Comparison of ENCODE assay signal across 8 mouse cellular contexts in genomic region chr5:136919546-136920301, GRCm38 (mm10). TPM values are rescaled to one million over a fixed set of nuclear protein-coding genes. Genes with fewer than 3 reads are reported as not detected.
DNase-seq lines count a peak whose midpoint lies in the region; ATAC-seq and TF ChIP-seq lines count a peak whose summit lies in the region.

No protein-coding gene starts in this region.

- TF ChIP-seq EP300 in heart, adult 2 months (IDR thresholded peaks at IDR 0.05; ENCODE audit: insufficient read depth, low read depth, low read length), result no peak

- peak in 1 of 2 experiments; percentile 33 for DNase-seq in heart, adult 2 months
- DNase-seq in heart, postnatal 4 days, result no peak
- peak; percentile 31 for DNase-seq in 3134 (ENCODE audit: extremely low read depth, insufficient read length, low spot score)
- DNase-seq in cerebellum, postnatal 14 days, result peak; percentile 22 to 29
- DNase-seq in midbrain, postnatal 0 days (ENCODE audit: low spot score), result no peak
- DNase-seq in kidney, postnatal 14 days, result no peak

- no peak for TF ChIP-seq POLR2A in heart, adult 2 months (IDR thresholded peaks at IDR 0.05; ENCODE audit: insufficient read depth, low read depth, low read length)

- H3K4me3 ChIP-seq in heart, adult 2 months, result peak overlapping the region; percentile 71
- H3K4me3 ChIP-seq in hindbrain, embryonic 15.5 days, result peak overlapping the region; percentile 73
- peak overlapping the region; percentile 57 for H3K4me3 ChIP-seq in midbrain, postnatal 0 days (ENCODE audit: low read depth, low read length)

- H3K4me1 ChIP-seq in heart, adult 2 months (ENCODE audit: control insufficient read depth, insufficient read depth, low read length), result no peaks in the 10 kb centered on the region
- peaks cover 7% of the 10 kb centered on the region for H3K4me1 ChIP-seq in hindbrain, embryonic 15.5 days (replicated peaks)
- H3K4me1 ChIP-seq in midbrain, postnatal 0 days (ENCODE audit: insufficient read depth, low read length), result 0 out of 2 replicates have a peak, but pooled peaks cover 4% of the 10 kb centered on the region

- no peak for TF ChIP-seq CTCF in heart, adult 2 months (IDR thresholded peaks at IDR 0.05)
- no peak for TF ChIP-seq CTCF in midbrain, postnatal 0 days (IDR thresholded peaks at IDR 0.05)

- ATAC-seq in hindbrain, embryonic 15.5 days (ENCODE audit: low FRiP score, low read depth), result peak; percentile 7
- ATAC-seq in midbrain, postnatal 0 days (ENCODE audit: low FRiP score), result peak; percentile 31
- ATAC-seq in CD4-positive, CD25-positive, alpha-beta regulatory T cell, adult 4 months, result no peak

- intact Hi-C loops in heart, adult 2 months (cut with DNase I), result loop anchor here (10.0 kb wide), 1 partner anchor 185 kb away; no protein-coding TSS in a partner anchor

- H3K9ac ChIP-seq in heart, adult 2 months (ENCODE audit: low read depth, low read length), result no peak overlapping the region
- peak overlapping the region; percentile 51 for H3K9ac ChIP-seq in hindbrain, embryonic 15.5 days
- H3K9ac ChIP-seq in midbrain, postnatal 0 days (replicated peaks; ENCODE audit: low read length, poor library complexity, severe bottlenecking), result peak overlapping the region; percentile 74

- H3K27ac ChIP-seq in heart, adult 2 months, result no peak overlapping the region; the same call in 1 of the 2 replicates
- H3K27ac ChIP-seq in hindbrain, embryonic 15.5 days (replicated peaks), result peak overlapping the region; percentile 81; the same call in 1 of the 2 replicates
- peak overlapping the region; percentile 82; the same call in 1 of the 2 replicates for H3K27ac ChIP-seq in midbrain, postnatal 0 days (ENCODE audit: low read depth, low read length)

- H3K9me3 ChIP-seq in hindbrain, embryonic 15.5 days, result no peaks in the 10 kb centered on the region
- H3K9me3 ChIP-seq in midbrain, postnatal 0 days (ENCODE audit: low read length), result no peaks in the 10 kb centered on the region

- WGBS in heart, adult 2 months, result 21% methylated on average over 18 of the region's 18 CpGs
- 29% methylated on average over 15 of the region's 18 CpGs for WGBS in hindbrain, embryonic 15.5 days
- 20% methylated on average over 18 of the region's 18 CpGs for whole genome bisulfite sequencing in midbrain, postnatal 0 days

- peak overlapping the region; percentile 86 for H3K4me2 ChIP-seq in hindbrain, embryonic 15.5 days
- H3K4me2 ChIP-seq in midbrain, postnatal 0 days (ENCODE audit: low read depth, low read length, poor library complexity, severe bottlenecking), result peak overlapping the region; percentile 83

- no peaks in the 10 kb centered on the region for H3K79me2 ChIP-seq in heart, adult 2 months (replicated peaks; ENCODE audit: control insufficient read depth, insufficient read depth, low read length)

- H3K27me3 ChIP-seq in heart, adult 2 months (ENCODE audit: control insufficient read depth, insufficient read depth, low read length), result no peaks in the 10 kb centered on the region
- H3K27me3 ChIP-seq in hindbrain, embryonic 15.5 days, result no peaks in the 10 kb centered on the region
- no peaks in the 10 kb centered on the region for H3K27me3 ChIP-seq in midbrain, postnatal 0 days (ENCODE audit: insufficient read depth, low read length)

- no peaks in the 10 kb centered on the region for H3K36me3 ChIP-seq in heart, adult 2 months (ENCODE audit: control insufficient read depth, insufficient read depth, low read length)
- H3K36me3 ChIP-seq in hindbrain, embryonic 15.5 days, result no peaks in the 10 kb centered on the region
- H3K36me3 ChIP-seq in midbrain, postnatal 0 days (ENCODE audit: insufficient read depth, low read length), result no peaks in the 10 kb centered on the region

RNA-seq across cellular contexts. Expression of gene Ift22, which starts 11.8 kb away (rescaled TPM):
- 10 to 100 TPM in 1 of 2 experiments, 1 to 10 TPM in 1; 8.7 to 10.9 TPM for total RNA-seq in heart, adult 2 months (2021)
- 7.2 and 7.8 TPM in 2 replicates for polyA plus RNA-seq in heart, adult 2 months (2012; rRNA removed)
- total RNA-seq in heart, postnatal 4 days (2021), result 10 to 100 TPM; 14.2 to 14.3 TPM
- 129 and 131 TPM in 2 replicates for polyA plus RNA-seq in hindbrain, embryonic 15.5 days (2015; fragmentation: Nextera tagmentation; extraction: Ambion mirVana)
- total RNA-seq in midbrain, postnatal 0 days (2014; rRNA removed), result 33.5 and 42.3 TPM in 2 replicates
- polyA plus RNA-seq in midbrain, postnatal 0 days (2015; fragmentation: Nextera tagmentation; extraction: Ambion mirVana), result 122 and 137 TPM in 2 replicates
- 10 to 100 TPM; 12.5 to 14.1 TPM for polyA plus RNA-seq in CD4-positive, CD25-positive, alpha-beta regulatory T cell, adult 4 months (2017; shearing (Covaris generic))

RNA-seq across cellular contexts. Expression of gene Fis1, which starts 33.4 kb away (rescaled TPM):
- total RNA-seq in heart, adult 2 months (2021), result 100 to 1,000 TPM; 176 to 197 TPM
- polyA plus RNA-seq in heart, adult 2 months (2012; rRNA removed), result 150 and 152 TPM in 2 replicates
- 100 to 1,000 TPM; 177 to 180 TPM for total RNA-seq in heart, postnatal 4 days (2021)
- 360 and 375 TPM in 2 replicates for polyA plus RNA-seq in hindbrain, embryonic 15.5 days (2015; fragmentation: Nextera tagmentation; extraction: Ambion mirVana)
- total RNA-seq in midbrain, postnatal 0 days (2014; rRNA removed), result 217 and 246 TPM in 2 replicates
- polyA plus RNA-seq in midbrain, postnatal 0 days (2015; fragmentation: Nextera tagmentation; extraction: Ambion mirVana), result 391 and 425 TPM in 2 replicates
- 100 to 1,000 TPM; 390 to 404 TPM for polyA plus RNA-seq in CD4-positive, CD25-positive, alpha-beta regulatory T cell, adult 4 months (2017; shearing (Covaris generic))

RNA-seq across cellular contexts. Expression of gene Col26a1, which starts 36.7 kb away (rescaled TPM):
- under 1 TPM; 0.26 to 0.32 TPM for total RNA-seq in heart, adult 2 months (2021)
- 0.61 and 1.3 TPM in 2 replicates for polyA plus RNA-seq in heart, adult 2 months (2012; rRNA removed)
- total RNA-seq in heart, postnatal 4 days (2021), result 10 to 100 TPM; 10.7 to 11.4 TPM
- polyA plus RNA-seq in hindbrain, embryonic 15.5 days (2015; fragmentation: Nextera tagmentation; extraction: Ambion mirVana), result 37.8 and 41.8 TPM in 2 replicates
- total RNA-seq in midbrain, postnatal 0 days (2014; rRNA removed), result 61.9 and 65.1 TPM in 2 replicates
- 35.5 and 35.7 TPM in 2 replicates for polyA plus RNA-seq in midbrain, postnatal 0 days (2015; fragmentation: Nextera tagmentation; extraction: Ambion mirVana)
- polyA plus RNA-seq in CD4-positive, CD25-positive, alpha-beta regulatory T cell, adult 4 months (2017; shearing (Covaris generic)), result under 1 TPM in 1 of 2 experiments, not detected in 1; 0.41 TPM

RNA-seq across cellular contexts. Expression of gene Cldn15, which starts 46.7 kb away (rescaled TPM):
- 1 to 10 TPM; 7.3 to 8.7 TPM for total RNA-seq in heart, adult 2 months (2021)
- polyA plus RNA-seq in heart, adult 2 months (2012; rRNA removed), result 13.3 and 15.1 TPM in 2 replicates
- total RNA-seq in heart, postnatal 4 days (2021), result 1 to 10 TPM; 4.7 to 6.8 TPM
- 0.19 and 0.38 TPM in 2 replicates for polyA plus RNA-seq in hindbrain, embryonic 15.5 days (2015; fragmentation: Nextera tagmentation; extraction: Ambion mirVana)
- total RNA-seq in midbrain, postnatal 0 days (2014; rRNA removed), result 0.38 and 0.52 TPM in 2 replicates
- polyA plus RNA-seq in midbrain, postnatal 0 days (2015; fragmentation: Nextera tagmentation; extraction: Ambion mirVana), result 0.07 and 0.32 TPM in 2 replicates
- polyA plus RNA-seq in CD4-positive, CD25-positive, alpha-beta regulatory T cell, adult 4 months (2017; shearing (Covaris generic)), result under 1 TPM in 1 of 2 experiments, not detected in 1; 0.34 TPM

Comparison
In these comparisons a context has a peak if more than half of its experiments do, and no peak if none do; other contexts are left out.
1. DNase-seq: peak in 3134 (single experiment) and cerebellum, postnatal 14 days (2 of 2); none in heart, postnatal 4 days (single experiment), midbrain, postnatal 0 days (single experiment) and kidney, postnatal 14 days (single experiment).
2. RNA of gene Col26a1, which starts 36.7 kb away (polyA plus RNA-seq): 37.8 to 41.8 TPM in hindbrain, embryonic 15.5 days and 35.5 to 35.7 TPM in midbrain, postnatal 0 days; 0.61 to 1.3 TPM in heart, adult 2 months and 0.41 TPM in CD4-positive, CD25-positive, alpha-beta regulatory T cell, adult 4 months; every median in the first group is over 10 times any median in the second.
3. Peak in every context shown above with its lines, with median percentiles within 50 percentile points of each other: H3K4me3 ChIP-seq.